Mouse (Mus musculus): ENCODE data around the gene Irx5.

Irx5 gene

DNA sequence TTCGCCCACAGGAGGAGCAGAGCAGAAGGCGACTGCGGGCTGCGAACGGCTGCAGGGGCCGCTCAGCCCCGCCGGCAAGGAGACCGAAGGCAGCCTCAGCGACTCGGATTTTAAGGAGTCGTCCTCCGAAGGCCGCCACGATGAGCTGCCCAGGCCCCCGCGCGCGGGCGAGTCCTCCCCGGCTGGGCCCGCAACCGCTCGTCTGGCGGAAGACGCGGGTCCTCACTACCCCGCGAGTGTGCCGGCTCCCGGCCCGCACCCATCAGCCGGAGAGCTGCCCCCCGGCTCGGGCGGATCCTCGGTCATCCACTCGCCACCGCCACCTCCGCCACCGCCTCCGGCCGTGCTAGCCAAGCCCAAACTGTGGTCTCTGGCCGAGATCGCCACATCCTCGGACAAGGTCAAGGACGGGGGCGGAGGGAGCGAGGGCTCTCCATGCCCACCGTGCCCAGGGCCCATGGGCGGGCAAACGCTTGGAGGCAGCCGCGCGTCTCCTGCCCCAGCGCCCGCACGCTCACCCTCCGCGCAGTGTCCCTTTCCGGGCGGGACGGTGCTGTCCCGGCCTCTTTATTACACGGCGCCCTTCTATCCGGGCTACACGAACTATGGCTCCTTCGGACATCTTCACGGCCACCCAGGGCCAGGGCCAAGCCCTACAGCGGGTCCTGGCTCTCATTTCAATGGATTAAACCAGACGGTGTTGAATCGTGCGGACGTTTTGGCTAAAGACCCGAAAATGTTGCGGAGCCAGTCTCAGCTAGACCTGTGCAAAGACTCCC lies 2.8 kb downstream of the Irx5 start:
- peak; percentile 15 to 61 for DNase-seq (ENCODE audit: inconsistent age in 2 of 2, low spot score in 1 of 2)

DNA sequence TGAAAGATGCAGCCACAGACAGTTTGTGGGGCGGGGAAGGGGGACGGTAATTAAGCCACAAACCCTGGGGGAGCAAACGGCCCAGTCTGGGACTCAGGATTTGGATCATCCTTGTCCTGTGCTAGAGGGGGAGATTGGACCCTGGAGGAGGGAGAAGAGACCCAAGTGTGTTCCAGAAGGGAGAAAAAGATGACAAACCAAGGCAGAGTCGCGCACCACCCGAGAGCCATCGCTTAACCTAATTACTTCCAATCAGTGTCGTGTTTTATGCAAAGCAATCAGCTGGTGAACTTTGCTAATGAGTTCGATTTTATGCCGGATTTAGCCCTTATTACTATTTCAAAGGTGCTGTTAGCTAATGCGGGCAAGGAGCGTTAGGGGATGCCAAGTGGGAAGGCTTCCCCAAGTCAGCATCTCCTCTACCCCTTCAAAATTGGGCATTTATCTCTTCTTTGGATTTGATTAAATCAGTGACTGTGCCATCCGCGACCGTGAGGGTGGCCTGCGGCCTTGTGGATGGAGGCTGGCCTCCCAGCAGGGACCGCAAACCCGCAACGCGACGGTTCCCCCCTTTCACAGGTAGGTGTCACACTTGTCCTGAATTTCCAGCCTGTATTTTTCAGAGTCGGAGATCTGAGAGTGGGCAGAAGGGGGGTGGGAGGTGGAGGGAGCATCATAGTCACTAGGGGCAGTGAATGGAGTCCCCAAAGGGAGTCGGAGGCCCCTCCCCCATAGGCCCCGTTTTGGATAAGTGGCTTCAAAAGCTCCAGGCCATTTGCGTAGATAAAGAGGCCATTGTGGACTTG lies 4.3 kb downstream of the Irx5 start:
- peak in 1 of 2 experiments; percentile 58 for DNase-seq (ENCODE audit: inconsistent age in 2 of 2, low spot score in 1 of 2)

DNA sequence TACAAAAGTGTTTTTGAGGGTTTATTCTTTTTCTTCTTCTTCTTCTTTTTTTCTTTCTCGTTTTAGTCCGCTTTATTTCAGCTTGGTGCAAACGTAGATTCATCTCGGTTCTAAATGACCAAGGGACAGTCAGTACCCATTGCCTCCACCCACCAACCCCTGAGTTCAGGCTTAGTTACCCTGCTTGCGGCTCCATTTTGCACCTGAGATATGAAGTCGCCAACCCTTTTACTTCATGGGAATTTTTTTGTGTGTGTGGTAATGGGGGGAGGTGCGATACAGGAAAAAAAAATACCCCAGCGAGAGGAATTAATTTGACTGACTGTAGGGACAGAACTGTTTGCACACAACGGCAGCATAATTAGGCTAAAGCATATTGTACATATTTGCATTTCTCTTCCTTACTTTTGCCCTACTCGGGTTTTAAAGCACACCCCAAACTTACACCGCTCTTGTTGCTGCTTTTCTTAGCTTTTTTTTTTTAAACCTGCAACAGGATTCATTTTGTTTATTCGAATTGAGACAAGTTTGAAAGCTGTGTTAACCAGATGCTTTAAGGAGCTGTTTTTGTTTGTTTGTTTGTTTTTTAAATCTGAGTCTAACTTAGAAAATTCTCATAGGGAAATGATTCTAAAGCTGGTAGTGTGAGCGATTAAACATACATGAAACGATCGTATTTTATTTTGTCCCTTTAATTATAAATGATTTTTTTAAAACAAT lies 5.1 kb downstream of the Irx5 start:
- peak in 1 of 2 experiments; percentile 45 for DNase-seq (ENCODE audit: inconsistent age in 2 of 2, low spot score in 1 of 2)

DNA sequence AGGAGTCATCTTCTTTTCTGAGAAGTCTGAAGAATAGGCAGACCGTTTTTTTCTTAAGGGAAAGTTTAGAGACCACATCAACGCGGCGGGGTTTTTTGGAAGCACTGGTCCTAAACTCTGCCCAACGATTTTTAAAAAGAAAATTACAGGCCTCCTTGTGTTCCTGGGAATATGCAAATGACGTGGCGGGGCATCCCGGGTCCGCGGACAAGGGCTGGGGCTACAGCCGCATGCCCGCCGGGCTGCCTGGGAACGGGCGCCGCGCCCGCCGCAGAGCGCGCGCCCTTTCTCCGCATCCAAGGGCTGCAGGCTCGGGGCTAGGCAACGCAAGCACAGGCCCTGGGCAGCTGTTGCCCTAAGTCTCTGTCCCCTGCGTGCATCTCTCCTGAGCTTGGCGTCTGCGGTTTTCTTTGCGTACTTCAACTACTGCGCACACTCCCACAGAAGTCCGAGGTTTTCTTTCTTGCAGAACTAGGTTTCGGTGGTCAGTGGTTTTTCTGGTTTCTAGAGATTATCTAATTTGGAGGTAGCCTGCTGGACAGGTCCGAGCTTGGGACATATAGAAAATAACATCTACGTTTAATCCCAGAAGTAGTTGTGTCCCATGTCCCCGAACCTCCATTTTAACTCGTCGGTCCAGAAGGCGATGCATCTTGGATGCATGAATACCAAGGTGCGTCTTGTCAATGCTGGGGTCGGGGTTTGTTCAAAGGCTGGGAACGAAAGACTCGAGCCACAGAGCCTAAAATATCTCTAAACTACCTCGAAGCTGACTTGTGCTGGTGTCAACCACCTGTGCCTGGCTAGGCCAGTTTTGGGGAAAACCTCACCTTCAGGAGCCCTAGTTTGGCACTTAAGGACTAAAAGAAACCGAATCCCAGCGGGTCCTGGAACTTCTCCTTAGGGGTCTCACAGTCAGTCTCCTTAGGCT lies 6.1 kb downstream of the Irx5 start:
- peak in 1 of 2 experiments; percentile 37 for DNase-seq (ENCODE audit: inconsistent age in 2 of 2, low spot score in 1 of 2)

DNA sequence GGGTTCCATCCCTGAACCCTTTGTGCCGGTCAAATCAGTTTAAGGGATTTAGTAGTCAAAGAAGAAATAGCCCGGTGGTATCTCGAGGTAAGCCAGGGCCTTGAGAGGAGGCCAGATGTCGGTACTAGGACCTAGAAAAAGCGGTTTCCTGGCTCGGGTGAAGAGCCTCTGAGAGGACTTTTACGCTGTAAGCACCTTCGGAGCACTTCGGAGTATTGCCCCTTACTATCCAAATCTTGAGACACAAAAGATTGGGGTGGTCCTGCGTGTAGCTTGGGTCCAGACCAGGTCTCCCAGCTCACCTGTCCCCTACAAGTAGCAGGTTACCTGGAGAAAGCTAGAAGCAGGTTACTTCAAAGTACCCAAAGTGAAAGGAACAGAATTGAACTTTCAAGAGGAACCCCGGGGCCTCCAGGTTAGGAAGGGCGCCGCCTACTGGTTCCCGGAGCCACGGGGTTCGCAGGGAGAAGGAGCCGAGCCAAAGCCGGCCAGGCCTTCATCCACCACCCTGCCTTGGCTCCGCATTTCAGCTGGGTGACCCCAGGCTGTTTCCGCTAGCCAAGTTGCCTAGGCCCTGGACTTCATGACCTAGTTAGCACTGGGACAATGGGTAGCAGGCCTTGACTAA lies 6.8 kb downstream of the Irx5 start:
- peak; percentile 34 to 75 for DNase-seq (ENCODE audit: inconsistent age in 2 of 2, low spot score in 1 of 2)

DNA sequence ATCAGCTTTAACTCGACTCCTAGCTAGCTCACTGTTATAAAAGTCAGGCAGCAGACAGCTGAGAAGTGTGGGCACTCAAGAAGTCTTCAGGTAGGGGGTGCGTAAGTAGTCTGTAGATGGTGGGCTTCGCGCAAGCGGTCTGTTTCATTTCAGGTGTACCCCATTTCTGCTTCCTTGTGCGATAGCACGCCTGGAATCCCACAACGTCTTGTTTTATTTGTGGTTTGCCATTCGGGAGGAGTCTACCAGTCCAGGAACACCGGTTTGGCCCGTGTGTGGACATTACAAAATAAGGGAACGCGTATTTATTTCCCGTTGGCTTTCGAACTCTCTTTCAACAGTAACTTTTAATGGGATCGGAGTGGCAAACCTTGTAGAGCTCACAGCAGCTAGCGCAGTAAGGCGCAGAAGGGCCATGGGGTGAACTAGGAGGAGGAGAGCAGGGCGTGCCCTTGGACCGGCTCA lies 7.4 kb downstream of the Irx5 start:
- DNase-seq (ENCODE audit: inconsistent age in 2 of 2, low spot score in 1 of 2), result peak in 1 of 2 experiments; percentile 32

DNA sequence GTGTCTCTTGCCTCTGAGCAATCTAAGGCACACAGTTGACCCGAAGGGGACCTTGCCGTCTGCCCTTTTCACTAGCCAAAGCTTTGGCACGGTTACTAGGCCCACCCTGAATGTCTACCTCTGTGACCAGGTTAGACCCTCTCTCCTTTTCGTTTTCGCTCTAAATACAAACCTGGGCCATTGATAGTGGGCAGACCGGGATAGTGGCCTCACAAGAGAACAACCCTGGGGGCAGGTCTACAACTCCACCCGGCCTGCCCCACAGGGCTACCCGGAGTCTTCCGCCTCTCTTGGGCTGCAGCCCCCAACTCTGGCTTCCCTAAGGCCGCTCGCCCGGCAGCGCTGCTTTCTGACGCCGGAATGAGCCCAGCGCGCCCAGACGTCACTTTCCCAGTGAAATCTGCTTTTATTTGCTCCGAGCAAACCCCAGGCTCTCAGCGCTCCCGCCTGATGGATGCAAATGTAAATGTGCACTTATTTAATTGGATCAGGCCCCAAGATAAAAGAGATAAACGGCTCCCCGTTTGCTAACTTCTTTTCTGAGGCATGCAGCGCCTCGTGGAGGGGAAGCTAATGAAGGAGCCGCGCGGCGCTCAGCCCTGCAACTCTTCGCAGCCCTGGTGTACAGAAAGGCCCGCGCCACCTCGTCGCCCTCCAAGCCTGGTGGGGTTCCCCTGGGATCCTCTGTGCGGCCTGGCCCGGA lies 8.0 kb downstream of the Irx5 start:
- peak in 1 of 2 experiments; percentile 54 for DNase-seq (ENCODE audit: inconsistent age in 2 of 2, low spot score in 1 of 2)

DNA sequence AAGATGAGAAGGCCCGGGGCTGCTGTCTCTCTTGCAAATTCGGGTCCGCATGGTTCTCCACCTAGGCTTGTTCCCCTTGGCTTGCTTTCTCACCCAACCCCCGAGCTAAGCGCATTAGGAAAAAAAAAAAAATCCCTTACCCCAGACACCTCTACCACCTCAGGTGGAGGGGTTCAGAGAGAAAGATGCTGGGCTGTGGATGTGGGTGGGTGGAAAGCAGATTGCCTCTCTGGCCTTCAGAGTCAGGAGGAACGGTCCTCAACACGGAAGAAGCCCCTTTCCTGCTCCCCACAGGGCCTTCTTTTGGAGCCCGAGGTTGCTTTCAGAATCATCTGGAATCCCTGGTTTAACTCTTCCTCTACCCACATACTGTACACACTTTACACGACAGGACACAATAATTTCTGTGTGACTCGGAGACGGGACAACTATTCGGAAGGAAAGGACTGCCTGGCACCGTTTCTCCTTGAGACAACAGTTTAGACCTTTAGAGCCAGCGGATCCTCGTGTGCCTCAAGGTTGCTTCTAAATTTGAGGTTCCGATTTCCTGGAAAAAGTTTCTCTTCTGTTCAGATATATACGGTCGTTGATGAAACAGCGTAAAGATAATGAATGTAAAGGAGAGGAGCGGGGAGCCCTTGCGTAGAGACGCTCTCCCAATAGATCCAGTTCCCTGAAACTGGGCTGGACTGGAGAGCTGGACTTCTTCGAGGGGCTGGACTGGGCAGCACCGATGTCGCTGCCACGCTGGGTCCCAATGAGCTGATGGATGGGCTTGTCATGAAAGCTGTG lies 8.7 kb downstream of the Irx5 start:
- no peak for DNase-seq (ENCODE audit: inconsistent age in 2 of 2, low spot score in 1 of 2)

DNA sequence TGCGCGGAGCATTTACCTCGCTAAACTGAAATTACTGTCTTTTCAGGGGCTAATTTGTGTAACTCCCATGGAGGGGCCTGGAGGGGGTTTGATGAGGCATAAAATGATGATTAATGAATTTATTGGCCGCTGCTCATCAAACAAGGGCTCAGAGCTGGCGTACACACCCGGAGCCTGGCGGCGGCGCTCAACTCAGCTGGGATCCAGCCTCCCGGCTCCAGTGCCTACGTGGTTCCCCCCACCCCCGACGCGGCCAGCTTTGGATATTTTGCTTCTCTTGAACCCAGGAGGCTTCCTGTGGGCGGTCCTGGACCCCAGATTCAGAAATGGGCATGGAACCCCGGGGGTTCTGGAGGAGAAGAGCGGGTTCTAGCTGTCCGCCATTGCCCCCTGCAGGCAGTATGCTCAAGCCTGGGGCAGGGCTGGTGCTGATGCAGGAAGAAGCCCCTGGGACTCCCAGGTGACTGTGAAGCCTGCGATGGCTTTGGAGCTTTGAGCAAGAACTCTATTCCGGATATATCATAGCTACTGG lies 9.4 kb downstream of the Irx5 start:
- peak in 1 of 2 experiments; percentile 56 for DNase-seq (ENCODE audit: inconsistent age in 2 of 2, low spot score in 1 of 2)

DNA sequence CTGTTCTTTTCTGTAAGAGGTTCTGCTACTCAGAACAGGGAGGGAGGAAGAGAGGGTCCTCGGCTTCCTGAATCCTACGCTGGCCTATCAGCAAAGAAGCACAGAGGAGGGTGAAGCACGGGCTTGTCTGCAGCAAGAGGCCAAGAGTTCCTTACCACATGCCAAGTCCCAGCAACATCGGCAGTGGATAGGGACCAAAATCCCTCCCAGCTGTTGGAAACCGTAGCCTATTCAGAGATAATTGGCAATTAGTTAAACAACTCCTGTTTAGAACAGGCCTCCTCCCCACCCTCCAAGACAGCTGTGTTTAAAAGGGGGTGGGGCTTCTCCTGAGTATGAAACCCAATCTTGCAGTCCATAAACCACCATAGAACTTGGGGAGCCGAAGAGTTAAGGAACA lies 22.1 kb downstream of the Irx5 start:
- no peak for DNase-seq (ENCODE audit: inconsistent age in 2 of 2, low spot score in 1 of 2)

DNA sequence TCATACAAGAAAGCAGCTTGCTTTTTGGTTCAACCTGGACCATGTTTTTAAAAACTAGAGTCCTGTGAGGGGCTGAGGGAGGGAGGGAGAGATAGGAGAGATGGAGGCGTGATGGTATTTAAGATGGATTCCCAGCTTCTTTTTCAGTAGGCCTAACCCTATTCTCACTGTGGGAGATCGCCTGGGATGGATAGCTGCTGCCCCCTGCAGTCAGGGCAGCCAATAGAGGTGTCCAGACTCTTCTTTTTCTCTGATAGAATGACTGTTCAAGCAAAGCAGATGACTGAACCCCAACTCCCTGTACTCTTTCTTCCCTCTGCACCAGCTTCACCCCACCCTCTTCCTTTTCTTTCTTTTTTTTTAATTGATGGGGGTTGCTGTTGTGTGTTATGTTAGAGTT lies 23.1 kb downstream of the Irx5 start:
- peak in 1 of 2 experiments; percentile 68 for DNase-seq (ENCODE audit: inconsistent age in 2 of 2, low spot score in 1 of 2)

DNA sequence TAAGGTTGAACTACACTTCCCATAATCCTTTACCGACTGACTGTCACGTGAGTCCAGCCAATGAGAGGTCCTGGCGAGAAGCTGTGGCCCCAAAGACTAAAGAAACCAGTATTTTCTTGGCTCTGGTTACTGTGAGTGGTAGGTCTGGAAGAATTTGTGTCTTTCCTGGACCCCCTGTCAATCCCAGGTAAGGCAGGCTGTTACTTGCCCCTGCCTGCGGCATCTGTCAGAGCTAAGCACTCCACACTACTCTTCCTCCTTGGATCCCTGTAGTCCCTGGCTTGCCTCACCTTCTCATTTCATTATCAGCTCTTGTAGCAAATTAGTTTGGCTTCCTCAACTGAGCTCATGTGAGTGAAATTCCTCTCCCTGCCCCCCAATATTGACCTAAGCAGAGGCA lies 30.5 kb downstream of the Irx5 start:
- no peak for DNase-seq (ENCODE audit: inconsistent age in 2 of 2, low spot score in 1 of 2)

DNA sequence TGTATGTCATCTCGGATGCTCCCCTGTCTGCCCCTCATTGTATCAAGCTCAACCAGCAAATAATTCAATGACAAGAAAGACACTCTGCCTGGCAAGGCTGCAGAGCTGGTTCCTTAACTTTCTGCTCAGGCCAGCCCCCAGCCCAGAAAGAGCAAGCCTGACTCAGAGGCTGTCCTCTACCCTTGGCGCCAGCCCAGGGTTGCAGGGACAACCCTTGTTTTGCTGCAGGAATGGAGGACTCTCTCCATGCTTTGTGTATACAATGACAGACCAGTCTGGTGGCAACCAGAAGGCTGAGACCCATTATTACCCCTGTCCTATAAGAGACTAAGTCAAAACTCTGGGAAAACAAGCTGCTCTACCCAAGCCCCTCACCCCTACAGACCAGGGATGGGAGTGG lies 46.8 kb downstream of the Irx5 start:
- DNase-seq (ENCODE audit: inconsistent age in 2 of 2, low spot score in 1 of 2), result no peak

DNA sequence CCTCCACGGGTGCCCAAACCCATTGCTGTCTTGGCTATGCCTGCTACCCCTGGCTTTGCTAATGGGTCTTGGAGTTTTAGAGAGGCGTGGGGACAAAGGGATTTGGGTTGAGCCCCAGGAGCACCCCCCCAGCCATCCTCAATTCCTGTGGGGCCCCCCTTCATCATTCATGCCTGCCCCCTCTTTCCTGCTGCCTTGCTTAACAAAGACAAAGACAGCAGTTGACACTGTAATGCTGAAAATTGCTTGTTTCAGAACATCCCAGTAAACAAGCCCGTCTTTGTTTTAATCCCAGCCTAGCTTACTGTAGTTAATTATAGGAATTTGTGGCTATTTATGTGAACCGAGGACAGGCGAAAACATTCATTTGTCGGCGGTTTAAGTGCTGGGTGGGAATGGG lies 50.7 kb downstream of the Irx5 start:
- no peak for DNase-seq (ENCODE audit: inconsistent age in 2 of 2, low spot score in 1 of 2)

DNA sequence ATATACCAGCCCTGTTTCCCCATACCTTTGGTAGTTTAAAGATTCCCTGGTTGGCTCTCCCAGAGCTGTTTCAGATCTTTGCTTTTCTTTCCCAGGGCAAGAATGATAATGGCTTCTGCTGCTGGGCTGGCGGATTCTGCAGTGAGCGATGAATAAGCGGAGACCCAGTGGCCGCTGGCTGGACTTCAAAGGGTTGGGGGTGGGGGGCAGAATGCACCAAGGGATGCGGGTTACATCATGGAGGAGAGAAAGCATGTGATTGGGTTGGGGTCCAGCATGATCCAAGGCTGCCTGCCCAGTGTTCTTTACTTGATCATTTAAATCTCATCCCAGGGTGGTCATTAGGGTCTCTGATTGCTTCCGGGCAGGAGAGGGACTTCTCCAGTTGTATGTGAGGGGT lies 56.2 kb downstream of the Irx5 start:
- no peak for DNase-seq (ENCODE audit: inconsistent age in 2 of 2, low spot score in 1 of 2)

DNA sequence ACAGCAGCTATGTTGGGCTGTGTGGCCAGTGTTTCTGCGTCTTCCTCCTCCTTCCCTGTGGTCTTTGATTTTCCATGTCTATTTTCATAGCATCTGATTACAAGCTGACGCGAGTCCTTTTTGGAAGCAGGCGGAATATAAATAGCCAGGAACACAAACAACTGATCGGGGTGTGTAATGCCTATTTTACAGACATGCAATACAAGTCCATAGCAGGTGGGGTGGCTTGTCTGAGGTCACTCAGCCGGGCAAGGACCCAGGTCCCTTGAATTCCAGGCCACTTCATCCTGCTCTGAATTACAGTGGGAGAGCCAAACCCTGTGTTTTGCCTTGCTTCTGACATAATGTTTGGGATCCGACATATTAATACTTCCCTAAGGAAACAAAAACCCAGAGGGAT lies 63.2 kb downstream of the Irx5 start:
- DNase-seq (ENCODE audit: inconsistent age in 2 of 2, low spot score in 1 of 2), result no peak

Measured in adrenal gland, adult (tissue).